Mouse (Mus musculus) ES-Bruce4 (cell line): ENCODE measurements at regions not wholly inside any gene's neighbourhood (a gene's known extent, or its start where the extent isn't known, plus 50 kb on each side); places are given as distances from the start of the nearest gene placed in this dataset.

Experiments used
- H3K27ac ChIP-seq: 2 replicates; pipeline ENCODE4 v1.5.1; 2012; ENCODE audit warnings: low read length, inconsistent platforms; ENCODE audit not compliant: insufficient read depth
- H3K27me3 ChIP-seq: 2 replicates; pipeline ENCODE4 v1.6.1; 2012; ENCODE audit warnings: mild to moderate bottlenecking, low read length, inconsistent platforms; ENCODE audit not compliant: control insufficient read depth, poor library complexity, insufficient read depth, severe bottlenecking
- H3K36me3 ChIP-seq: 2 replicates; pipeline ENCODE4 v1.6.1; 2012; ENCODE audit warnings: inconsistent platforms, mild to moderate bottlenecking, low read length, moderate library complexity; ENCODE audit not compliant: control insufficient read depth, poor library complexity, insufficient read depth, severe bottlenecking
- H3K4me1 ChIP-seq: one replicate; pipeline ENCODE4 v1.8.1; 2011; ENCODE audit warnings: low read length; ENCODE audit not compliant: control insufficient read depth, insufficient read depth
- H3K4me3 ChIP-seq: 2 replicates; pipeline ENCODE4 v1.5.1; 2011; ENCODE audit warnings: low read depth, mild to moderate bottlenecking, low read length
- H3K9ac ChIP-seq: 2 replicates; pipeline ENCODE4 v1.6.1; 2012; ENCODE audit warnings: low read depth, mild to moderate bottlenecking, inconsistent platforms; ENCODE audit not compliant: poor library complexity, severe bottlenecking
- H3K9me3 ChIP-seq: replicated peaks from 2 replicates; pipeline ENCODE4 v1.6.1; 2012; ENCODE audit warnings: mild to moderate bottlenecking, low read length, inconsistent platforms; ENCODE audit not compliant: control insufficient read depth, poor library complexity, insufficient read depth, severe bottlenecking
- CTCF ChIP-seq: IDR thresholded peaks from one replicate; pipeline ENCODE4 v1.8.1; 2011; ENCODE audit warnings: low read depth, low read length
- EP300 ChIP-seq: IDR thresholded peaks from 2 replicates; pipeline ENCODE4 v1.6.1; 2011; ENCODE audit warnings: low read depth, low read length; ENCODE audit not compliant: insufficient read depth
- POLR2A ChIP-seq: IDR thresholded peaks from one replicate; pipeline ENCODE4 v1.8.1; 2011; ENCODE audit warnings: low read length; ENCODE audit not compliant: insufficient read depth

DNA sequence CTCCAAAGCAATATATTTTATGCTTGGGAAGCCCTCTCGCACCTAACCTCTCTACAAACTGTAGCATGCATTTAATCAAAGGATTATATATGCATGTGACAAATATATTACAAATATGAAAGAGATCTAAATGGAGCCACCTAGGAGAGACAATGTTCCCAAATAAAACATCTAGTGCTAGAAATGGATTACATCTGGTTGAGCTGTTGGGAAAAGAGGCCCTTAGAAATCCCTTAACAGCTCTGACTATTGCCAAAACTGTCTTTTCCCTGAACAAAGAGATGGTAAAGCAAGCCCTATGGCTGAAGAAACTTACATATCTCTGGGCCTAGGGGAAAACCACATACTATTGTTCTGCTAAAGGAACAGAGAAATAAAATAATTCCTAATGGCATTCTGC, 369.8 kb upstream of the Map3k7 start:
- Histone ChIP-seq H3K4me1 (no peaks in the 10 kb centered on the region), H3K9me3 (no peaks in the 10 kb centered on the region), H3K9ac (no peak overlapping the region), H3K36me3 (no peaks in the 10 kb centered on the region), H3K27ac (no peak overlapping the region), H3K27me3 (no peaks in the 10 kb centered on the region), H3K4me3 (no peak overlapping the region)
- no peak for TF ChIP-seq EP300
- no peak for TF ChIP-seq CTCF
- TF ChIP-seq POLR2A = no peak

DNA sequence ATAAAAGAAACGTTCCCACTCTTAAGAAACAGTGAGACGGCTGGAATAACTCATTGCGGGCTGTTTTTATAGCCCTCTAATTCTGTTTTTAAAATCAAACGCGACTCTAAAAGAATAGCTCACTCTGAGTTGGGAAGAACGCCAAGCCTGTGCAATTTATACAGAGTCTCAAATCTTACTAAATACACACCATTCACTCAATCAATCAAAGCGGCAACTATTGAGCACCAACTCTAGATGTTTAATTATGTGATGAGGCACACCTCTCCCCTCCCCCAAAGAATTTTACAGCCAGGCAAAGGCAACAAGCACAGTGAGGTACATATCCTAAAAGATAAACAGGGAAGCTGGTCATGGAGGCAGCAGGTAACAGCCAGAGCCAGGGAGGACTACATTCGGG, 362.4 kb upstream of the Map3k7 start:
- Histone ChIP-seq H3K4me1 (no peaks in the 10 kb centered on the region), H3K9me3 (no peaks in the 10 kb centered on the region), H3K4me3 (no peak overlapping the region), H3K36me3 (no peaks in the 10 kb centered on the region), H3K9ac (no peak overlapping the region), H3K27me3 (no peaks in the 10 kb centered on the region), H3K27ac (no peak overlapping the region)
- TF ChIP-seq POLR2A (no peak), CTCF (no peak), EP300 (no peak)

DNA sequence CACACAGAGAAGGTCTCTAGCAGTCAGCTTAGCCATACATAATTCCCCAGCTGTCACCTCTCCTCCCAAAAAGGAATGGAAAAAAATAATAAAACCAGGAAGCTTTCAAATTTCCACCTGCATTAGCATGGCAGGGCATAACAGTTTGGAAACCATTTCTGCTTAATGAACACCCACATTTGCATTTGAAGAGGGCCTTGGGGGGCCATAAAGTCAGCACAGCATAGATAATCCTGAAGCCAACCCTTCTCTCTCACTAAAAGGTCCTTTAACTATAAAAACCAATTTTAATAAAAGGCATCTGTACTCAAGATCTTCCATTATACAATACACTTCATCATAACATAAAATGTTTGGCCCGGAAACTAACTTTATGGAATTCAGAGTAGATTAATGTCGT, 360.1 kb upstream of the Map3k7 start:
- H3K4me1 ChIP-seq = no peaks in the 10 kb centered on the region
- TF ChIP-seq CTCF (no peak), EP300 (no peak), POLR2A (no peak)

DNA sequence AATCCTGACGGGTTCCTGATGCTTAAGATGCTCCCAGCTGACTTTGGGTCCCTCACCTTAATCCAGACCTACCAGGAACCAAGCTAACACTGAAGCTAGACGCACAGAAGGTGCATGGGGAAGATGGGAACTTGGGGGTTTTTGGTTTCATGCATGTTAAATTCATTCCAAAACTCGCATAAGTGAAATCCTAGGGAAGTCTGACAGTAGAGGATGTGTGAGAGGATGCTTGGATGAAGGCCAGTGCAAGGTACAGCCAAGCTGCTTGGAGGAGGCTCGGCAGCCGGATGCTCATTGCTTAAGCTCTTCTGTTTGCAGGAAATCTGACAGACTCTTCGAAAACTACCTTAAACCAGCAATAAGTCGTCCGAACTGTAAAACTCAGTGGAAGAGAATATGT, 355.1 kb upstream of the Map3k7 start:
- Histone ChIP-seq H3K9ac (no peak overlapping the region), H3K4me3 (no peak overlapping the region), H3K27ac (no peak overlapping the region), H3K9me3 (no peaks in the 10 kb centered on the region), H3K4me1 (no peaks in the 10 kb centered on the region), H3K36me3 (no peaks in the 10 kb centered on the region), H3K27me3 (no peaks in the 10 kb centered on the region; the same call in 1 of the 2 replicates)
- no peak for TF ChIP-seq EP300
- no peak for TF ChIP-seq CTCF
- no peak for TF ChIP-seq POLR2A

More for the DNA sequence above, 360.1 kb upstream of the Map3k7 start:
- no peaks in the 10 kb centered on the region for H3K27me3 ChIP-seq
- H3K36me3 ChIP-seq = no peaks in the 10 kb centered on the region
- H3K9me3 ChIP-seq = no peaks in the 10 kb centered on the region
- H3K4me3 ChIP-seq = no peak overlapping the region
- H3K27ac ChIP-seq = no peak overlapping the region
- no peak overlapping the region for H3K9ac ChIP-seq

DNA sequence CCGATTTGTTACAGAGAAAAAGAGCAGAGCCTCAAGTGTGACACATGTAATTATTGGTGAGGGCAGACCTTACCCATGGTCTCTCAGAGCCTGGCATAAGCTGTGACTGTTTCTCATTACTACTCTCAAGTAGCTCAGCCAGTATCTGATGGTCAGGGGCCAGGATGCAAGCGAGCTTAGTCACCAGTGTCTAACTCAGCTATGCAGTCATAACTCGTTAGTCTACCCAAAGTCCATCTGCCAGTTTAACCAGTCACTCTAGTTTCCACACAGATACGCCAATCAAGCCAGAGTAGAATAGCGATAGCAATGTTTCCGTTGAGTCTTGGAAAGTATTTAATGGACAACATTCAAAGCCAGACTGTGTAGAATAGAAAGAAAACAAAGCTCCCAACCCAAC, 354.3 kb upstream of the Map3k7 start:
- Histone ChIP-seq H3K27me3 (no peaks in the 10 kb centered on the region; the same call in 1 of the 2 replicates), H3K4me3 (no peak overlapping the region), H3K27ac (no peak overlapping the region), H3K4me1 (no peaks in the 10 kb centered on the region), H3K36me3 (no peaks in the 10 kb centered on the region), H3K9ac (no peak overlapping the region), H3K9me3 (no peaks in the 10 kb centered on the region)
- no peak for TF ChIP-seq CTCF
- no peak for TF ChIP-seq POLR2A
- TF ChIP-seq EP300 = no peak

DNA sequence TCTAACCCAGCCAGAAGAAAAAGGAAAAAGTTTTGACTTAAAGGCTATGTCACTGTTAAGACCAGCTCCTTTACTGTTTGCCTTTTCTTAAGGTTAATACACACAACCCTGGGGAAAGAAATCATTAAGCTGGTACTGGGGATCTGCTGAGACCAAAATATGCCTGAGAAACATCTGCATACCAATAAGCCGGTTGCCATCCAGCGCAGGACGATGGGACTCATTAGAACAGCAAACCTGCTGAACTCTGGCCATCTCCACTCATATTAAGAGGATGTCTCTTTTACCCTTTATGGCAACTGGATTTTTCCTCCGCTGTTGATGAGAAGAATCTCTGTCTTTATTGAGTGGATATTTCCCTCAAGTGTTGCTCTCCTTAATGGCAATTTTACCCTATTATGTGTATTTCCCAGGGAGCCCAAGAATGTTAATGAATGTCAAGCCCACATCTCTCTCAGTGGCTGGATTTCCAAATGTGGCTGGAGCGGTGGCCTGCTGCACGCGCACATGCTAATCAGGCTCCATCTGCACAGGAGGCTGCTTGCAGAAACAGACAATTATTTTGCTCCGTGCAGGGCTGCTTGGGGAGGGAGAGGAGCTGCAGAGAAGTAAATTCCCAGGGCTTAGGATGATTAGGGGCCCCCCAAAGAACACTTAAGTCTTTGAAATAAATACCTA, 351.6 kb upstream of the Map3k7 start:
- Histone ChIP-seq H3K4me1 (no peaks in the 10 kb centered on the region), H3K4me3 (no peak overlapping the region), H3K27me3 (no peaks in the 10 kb centered on the region; the same call in 1 of the 2 replicates), H3K9ac (no peak overlapping the region), H3K9me3 (no peaks in the 10 kb centered on the region), H3K36me3 (no peaks in the 10 kb centered on the region), H3K27ac (no peak overlapping the region)
- TF ChIP-seq EP300 = no peak
- no peak for TF ChIP-seq CTCF
- no peak for TF ChIP-seq POLR2A
